Mouse (Mus musculus) MEL (cell line): ENCODE measurements around the gene 4933417A18Rik. TPM values are rescaled to one million over a fixed set of nuclear protein-coding genes. Genes with fewer than 3 reads are reported as not detected.

ENCODE experiments used
- DNase-seq: peaks from one replicate; pipeline ENCODE4 v3.0.0; 2011; ENCODE audit warnings: low read depth, low spot score
- H3K27ac ChIP-seq: 2 replicates; pipeline ENCODE4 v1.5.1; 2012; ENCODE audit warnings: low read depth, mild to moderate bottlenecking, control low read depth, low read length, moderate library complexity; ENCODE audit not compliant: control insufficient read depth
- H3K27me3 ChIP-seq, 2 experiments: fragments of 150-350 bp in 1 of 2; sonication (generic) in 1 of 2; 2 replicates each; pipeline ENCODE4 v1.6.1; 2012; ENCODE audit warnings: low read length in 2 of 2, mild to moderate bottlenecking in 2 of 2, improper control_type of control experiment in 1 of 2, moderate library complexity in 1 of 2; ENCODE audit not compliant: insufficient read depth in 2 of 2, control insufficient read depth in 1 of 2
- H3K36me3 ChIP-seq, 2 experiments: 2 replicates each; pipeline ENCODE4 v1.6.1; 2012 to 2014; ENCODE audit warnings: low read length in 2 of 2, improper control_type of control experiment in 1 of 2, inconsistent platforms in 1 of 2, mild to moderate bottlenecking in 1 of 2; ENCODE audit not compliant: insufficient read depth in 2 of 2, control insufficient read depth in 1 of 2
- H3K4me1 ChIP-seq, 2 experiments: fragments of 150-350 bp in 1 of 2; sonication (generic) in 1 of 2; 2 replicates each; pipeline ENCODE4 v1.6.1; 2012; ENCODE audit warnings: low read length in 2 of 2, improper control_type of control experiment in 1 of 2, mild to moderate bottlenecking in 1 of 2; ENCODE audit not compliant: insufficient read depth in 2 of 2, control insufficient read depth in 1 of 2
- H3K4me3 ChIP-seq, 2 experiments: fragments of 150-350 bp in 1 of 2; sonication (generic) in 1 of 2; 2 replicates each; pipeline ENCODE4 v1.5.1; 2012; ENCODE audit warnings: low read depth in 2 of 2, low read length in 2 of 2, mild to moderate bottlenecking in 2 of 2, moderate library complexity in 2 of 2, control low read depth in 1 of 2, improper control_type of control experiment in 1 of 2; ENCODE audit not compliant: control insufficient read depth in 1 of 2, insufficient read depth in 1 of 2
- H3K79me2 ChIP-seq: 2 replicates; pipeline ENCODE4 v1.6.1; 2012; ENCODE audit warnings: mild to moderate bottlenecking, low read length, moderate library complexity; ENCODE audit not compliant: control insufficient read depth, poor library complexity, insufficient read depth
- H3K9ac ChIP-seq: 2 replicates; pipeline ENCODE4 v1.6.1; 2012; ENCODE audit warnings: low read depth, mild to moderate bottlenecking, control low read depth, low read length, moderate library complexity; ENCODE audit not compliant: control insufficient read depth, poor library complexity, severe bottlenecking
- H3K9me3 ChIP-seq: fragments of 150-350 bp; sonication (generic); replicated peaks from 2 replicates; pipeline ENCODE4 v1.6.1; 2012; ENCODE audit warnings: mild to moderate bottlenecking, low read length, improper control_type of control experiment, moderate library complexity; ENCODE audit not compliant: insufficient read depth
- BHLHE40 ChIP-seq: IDR thresholded peaks from 2 replicates; pipeline ENCODE4 v1.6.1; 2012; ENCODE audit warnings: low read depth, mild to moderate bottlenecking, inconsistent platforms, low read length, improper control_type of control experiment, borderline replicate concordance
- CHD1 ChIP-seq: IDR thresholded peaks from 2 replicates; pipeline ENCODE4 v1.6.1; 2012; ENCODE audit warnings: low read depth, mild to moderate bottlenecking, inconsistent platforms, low read length, improper control_type of control experiment
- CHD2 ChIP-seq: IDR thresholded peaks from 2 replicates; pipeline ENCODE4 v1.6.1; 2011; ENCODE audit warnings: low read length, improper control_type of control experiment
- CTCF ChIP-seq, 3 experiments: IDR thresholded peaks in 2 of 3; conservative IDR thresholded peaks in 1 of 3; 2 replicates each; pipeline ENCODE4 v1.5.1; 2011 to 2012; ENCODE audit warnings: low read length in 3 of 3, low read depth in 2 of 3, mild to moderate bottlenecking in 2 of 3, improper control_type of control experiment in 1 of 3, inconsistent platforms in 1 of 3, mixed read lengths in 1 of 3, moderate library complexity in 1 of 3; ENCODE audit not compliant: control insufficient read depth in 1 of 3, insufficient read depth in 1 of 3, poor library complexity in 1 of 3, severe bottlenecking in 1 of 3
- E2F4 ChIP-seq: IDR thresholded peaks from 2 replicates; pipeline ENCODE4 v1.6.1; 2011; ENCODE audit warnings: low read depth, low read length, improper control_type of control experiment, borderline replicate concordance
- ELF1 ChIP-seq: IDR thresholded peaks from 2 replicates; pipeline ENCODE4 v1.6.1; 2014; ENCODE audit warnings: low read depth, mild to moderate bottlenecking, inconsistent platforms, low read length, improper control_type of control experiment, moderate library complexity
- EP300 ChIP-seq, 2 experiments: IDR thresholded peaks; 2 replicates each; pipeline ENCODE4 v1.6.1; 2011; ENCODE audit warnings: improper control_type of control experiment in 2 of 2, low read length in 2 of 2, low read depth in 1 of 2, mild to moderate bottlenecking in 1 of 2
- ETS1 ChIP-seq: IDR thresholded peaks from 2 replicates; pipeline ENCODE4 v1.6.1; 2012; ENCODE audit warnings: low read depth, mild to moderate bottlenecking, inconsistent platforms, low read length, improper control_type of control experiment, moderate library complexity
- GABPA ChIP-seq: IDR thresholded peaks from 2 replicates; pipeline ENCODE4 v1.6.1; 2012; ENCODE audit warnings: low read depth, mild to moderate bottlenecking, inconsistent platforms, low read length, improper control_type of control experiment, moderate library complexity
- GATA1 ChIP-seq: IDR thresholded peaks from 2 replicates; pipeline ENCODE4 v1.6.1; 2011; ENCODE audit warnings: low read depth, low read length, improper control_type of control experiment
- HCFC1 ChIP-seq: IDR thresholded peaks from 2 replicates; pipeline ENCODE4 v1.6.1; 2012; ENCODE audit warnings: low read depth, mild to moderate bottlenecking, inconsistent platforms, low read length, improper control_type of control experiment, moderate library complexity
- KAT2A ChIP-seq: conservative IDR thresholded peaks from 2 replicates; pipeline ENCODE4 v1.6.1; 2012; ENCODE audit warnings: low read depth, low read length, improper control_type of control experiment, inconsistent platforms
- MAFK ChIP-seq: IDR thresholded peaks from 2 replicates; pipeline ENCODE4 v1.6.1; 2011; ENCODE audit warnings: low read depth, mild to moderate bottlenecking, low read length, improper control_type of control experiment, borderline replicate concordance
- MAX ChIP-seq: IDR thresholded peaks from 2 replicates; pipeline ENCODE4 v1.6.1; 2011; ENCODE audit warnings: low read length, improper control_type of control experiment
- MEF2A ChIP-seq: IDR thresholded peaks from 2 replicates; pipeline ENCODE4 v1.6.1; 2014; ENCODE audit warnings: low read depth, mild to moderate bottlenecking, inconsistent platforms, low read length, improper control_type of control experiment; ENCODE audit not compliant: poor library complexity, insufficient replicate concordance, severe bottlenecking; ENCODE audit errors: extremely low read depth
- MXI1 ChIP-seq: IDR thresholded peaks from 2 replicates; pipeline ENCODE4 v1.6.1; 2011; ENCODE audit warnings: mild to moderate bottlenecking, low read depth, low read length, improper control_type of control experiment
- MYC ChIP-seq: IDR thresholded peaks from 2 replicates; pipeline ENCODE4 v1.6.1; 2011; ENCODE audit warnings: low read depth, mild to moderate bottlenecking, low read length, improper control_type of control experiment, moderate library complexity
- NELFE ChIP-seq: IDR thresholded peaks from 2 replicates; pipeline ENCODE4 v1.6.1; 2011; ENCODE audit warnings: low read depth, low read length, improper control_type of control experiment
- NRF1 ChIP-seq: IDR thresholded peaks from 2 replicates; pipeline ENCODE4 v1.6.1; 2014; ENCODE audit warnings: low read depth, mild to moderate bottlenecking, inconsistent platforms, low read length, improper control_type of control experiment, moderate library complexity; ENCODE audit not compliant: poor library complexity, insufficient read depth, severe bottlenecking
- POLR2A ChIP-seq, 2 experiments: IDR thresholded peaks; 2 replicates each; pipeline ENCODE4 v1.6.1; 2011 to 2012; ENCODE audit warnings: low read length in 2 of 2, mild to moderate bottlenecking in 2 of 2, control low read depth in 1 of 2, improper control_type of control experiment in 1 of 2, low read depth in 1 of 2, moderate library complexity in 1 of 2; ENCODE audit not compliant: control insufficient read depth in 1 of 2, insufficient read depth in 1 of 2, poor library complexity in 1 of 2
- POLR2AphosphoS2 ChIP-seq: IDR thresholded peaks from 2 replicates; pipeline ENCODE4 v1.6.1; 2011; ENCODE audit warnings: low read length, improper control_type of control experiment
- POLR2AphosphoS5 ChIP-seq: IDR thresholded peaks from 2 replicates; pipeline ENCODE4 v1.6.1; 2012; ENCODE audit warnings: low read depth, borderline replicate concordance, mild to moderate bottlenecking, inconsistent platforms, low read length, moderate library complexity, mixed read lengths
- RAD21 ChIP-seq: IDR thresholded peaks from 2 replicates; pipeline ENCODE4 v1.6.1; 2011; ENCODE audit warnings: mild to moderate bottlenecking, low read depth, low read length, improper control_type of control experiment
- RCOR1 ChIP-seq: IDR thresholded peaks from 2 replicates; pipeline ENCODE4 v1.6.1; 2012; ENCODE audit warnings: low read depth, mild to moderate bottlenecking, inconsistent platforms, low read length, improper control_type of control experiment
- SIN3A ChIP-seq: IDR thresholded peaks from 2 replicates; pipeline ENCODE4 v1.6.1; 2012; ENCODE audit warnings: low read length, improper control_type of control experiment, inconsistent platforms
- SMC3 ChIP-seq: IDR thresholded peaks from 2 replicates; pipeline ENCODE4 v1.6.1; 2011; ENCODE audit warnings: low read depth, low read length, improper control_type of control experiment
- TAL1 ChIP-seq: IDR thresholded peaks from 2 replicates; pipeline ENCODE4 v1.6.1; 2012; ENCODE audit warnings: mild to moderate bottlenecking, inconsistent platforms, low read length, moderate library complexity, mixed read lengths
- TBP ChIP-seq: IDR thresholded peaks from 2 replicates; pipeline ENCODE4 v1.8.0; 2011; ENCODE audit warnings: low read depth, low read length, improper control_type of control experiment
- TCF12 ChIP-seq: IDR thresholded peaks from 2 replicates; pipeline ENCODE4 v1.6.1; 2014; ENCODE audit warnings: low read depth, mild to moderate bottlenecking, inconsistent platforms, low read length, improper control_type of control experiment, moderate library complexity
- UBTF ChIP-seq: IDR thresholded peaks from 2 replicates; pipeline ENCODE4 v1.6.1; 2012; ENCODE audit warnings: low read depth, mild to moderate bottlenecking, inconsistent platforms, low read length, improper control_type of control experiment, moderate library complexity, borderline replicate concordance; ENCODE audit not compliant: insufficient read depth
- USF1 ChIP-seq: IDR thresholded peaks from 2 replicates; pipeline ENCODE4 v1.6.1; 2014; ENCODE audit warnings: low read depth, mild to moderate bottlenecking, inconsistent platforms, low read length, improper control_type of control experiment, moderate library complexity
- USF2 ChIP-seq, 2 experiments: IDR thresholded peaks; 2 replicates each; pipeline ENCODE4 v1.6.1; 2011 to 2012; ENCODE audit warnings: improper control_type of control experiment in 2 of 2, low read length in 2 of 2, borderline replicate concordance in 1 of 2, inconsistent platforms in 1 of 2, low read depth in 1 of 2, mild to moderate bottlenecking in 1 of 2; ENCODE audit not compliant: insufficient read depth in 1 of 2
- ZC3H11A ChIP-seq: IDR thresholded peaks from 2 replicates; pipeline ENCODE4 v1.6.1; 2012; ENCODE audit warnings: low read depth, mild to moderate bottlenecking, inconsistent platforms, low read length, improper control_type of control experiment
- ZKSCAN1 ChIP-seq: IDR thresholded peaks from 2 replicates; pipeline ENCODE4 v1.6.1; 2012; ENCODE audit warnings: low read depth, mild to moderate bottlenecking, inconsistent platforms, low read length, improper control_type of control experiment, moderate library complexity
- ZMIZ1 ChIP-seq: IDR thresholded peaks from 2 replicates; pipeline ENCODE4 v1.6.1; 2012; ENCODE audit warnings: low read depth, mild to moderate bottlenecking, inconsistent platforms, low read length, improper control_type of control experiment, moderate library complexity
- ZNF384 ChIP-seq: IDR thresholded peaks from 2 replicates; pipeline ENCODE4 v1.6.1; 2012; ENCODE audit warnings: low read depth, mild to moderate bottlenecking, inconsistent platforms, low read length, improper control_type of control experiment
- polyA plus RNA-seq, 2 experiments: library from polyadenylated mRNA; stranded (reverse) in 1 of 2; unstranded in 1 of 2; fragments of >175 nt in 1 of 2; fragments of >200 nt in 1 of 2; gene quantifications; 2 replicates each; pipeline versions ENCODE4 v1.2.1 to v1.2.4; 2012; ENCODE audit warnings: low replicate concordance in 2 of 2, low read depth in 1 of 2; ENCODE audit not compliant: insufficient read length in 2 of 2, insufficient read depth in 1 of 2, missing spikeins in 1 of 2
- total RNA-seq: library from RNA; depleted of rRNA; stranded (reverse); fragments of 300-350 nt; gene quantifications from 2 replicates; pipeline ENCODE4 v1.2.3, GENCODE M21; 2012

The 4933417A18Rik gene
- total and polyA plus RNA-seq, 3 experiments = not detected

- Histone ChIP-seq H3K9ac (peak within 1 kb of the TSS; percentile 90), H3K36me3 (peaks cover 3 to 21% of the 10 kb centered on the region in 2 experiments), H3K4me3 (peak within 1 kb of the TSS; percentile 87 to 89), H3K27ac (peak within 1 kb of the TSS; percentile 97), H3K9me3 (no peaks in the 10 kb centered on the region), H3K79me2 (peaks cover 45% of the 10 kb centered on the region), H3K4me1 (peaks cover 0 to 10% of the 10 kb centered on the region in 2 experiments; a peak in 3 of 4 replicates), H3K27me3 (no peaks in the 10 kb centered on the region; a peak in 1 of 4 replicates)
- DNase-seq = peak; percentile 94
- TF ChIP-seq MXI1 (peak; percentile 67), ZNF384 (0 out of 2 replicates have a peak, but pooled peaks have one; percentile 55), KAT2A (peak; percentile 47; the same call in 1 of the 2 replicates), RAD21 (no peak), GATA1 (no peak), HCFC1 (peak; percentile 83), TAL1 (no peak), POLR2AphosphoS5 (no peak), E2F4 (no peak), NELFE (peak; percentile 92), CTCF (IDR thresholded peaks at IDR 0.05 in 2 of 3, conservative IDR thresholded peaks at IDR 0.05 in 1 of 3; ENCODE audit: control insufficient read depth in 1 of 3, insufficient read depth in 1 of 3, low read depth in 2 of 3, low read length in 3 of 3, poor library complexity in 1 of 3, severe bottlenecking in 1 of 3) (no peak), MAFK (no peak), POLR2AphosphoS2 (peak; percentile 86), BHLHE40 (no peak), ZKSCAN1 (no peak), SIN3A (peak; percentile 55; the same call in 1 of the 2 replicates), MAX (peak; percentile 34; the same call in 1 of the 2 replicates), ETS1 (peak; percentile 37; the same call in 1 of the 2 replicates), USF1 (peak; percentile 38; the same call in 1 of the 2 replicates), POLR2A (IDR thresholded peaks at IDR 0.05; ENCODE audit: control insufficient read depth in 1 of 2, insufficient read depth in 1 of 2, low read depth in 1 of 2, low read length in 2 of 2, poor library complexity in 1 of 2) (peak; percentile 80 to 88), EP300 (IDR thresholded peaks at IDR 0.05; ENCODE audit: low read depth in 1 of 2, low read length in 2 of 2) (no peak), CHD1 (no peak), TBP (peak; percentile 73; the same call in 1 of the 2 replicates), SMC3 (0 out of 2 replicates have a peak, but pooled peaks have one; percentile 1), RCOR1 (no peak), UBTF (0 out of 2 replicates have a peak, but pooled peaks have one; percentile 56), MYC (no peak; the same call in 1 of the 2 replicates), GABPA (no peak), ZC3H11A (no peak), CHD2 (no peak), USF2 (IDR thresholded peaks at IDR 0.05; ENCODE audit: borderline replicate concordance in 1 of 2, insufficient read depth in 1 of 2, low read depth in 1 of 2, low read length in 2 of 2) (no peak), TCF12 (peak; percentile 55), MEF2A (no peak), ZMIZ1 (peak; percentile 89), NRF1 (peak; percentile 83), ELF1 (peak; percentile 74)
Measured at GRCm38 (mm10) chr13:34875166-34875710, 49.0 kb upstream of the 4933417A18Rik start, which contains the start of gene Prpf4b. Gene Prpf4b (plus strand): TSS chr13:34875302.
